Mouse (Mus musculus) E14TG2a.4 (cell line): ENCODE data around the gene Odf3b.

Experiments
- CTCF ChIP-seq: conservative IDR thresholded peaks from 2 replicates; pipeline ENCODE4 v1.5.1; 2014; ENCODE audit warnings: low read length
- POU5F1 ChIP-seq: IDR thresholded peaks from 2 replicates; pipeline ENCODE4 v1.6.1; 2014; ENCODE audit warnings: low read length, borderline replicate concordance

DNA sequence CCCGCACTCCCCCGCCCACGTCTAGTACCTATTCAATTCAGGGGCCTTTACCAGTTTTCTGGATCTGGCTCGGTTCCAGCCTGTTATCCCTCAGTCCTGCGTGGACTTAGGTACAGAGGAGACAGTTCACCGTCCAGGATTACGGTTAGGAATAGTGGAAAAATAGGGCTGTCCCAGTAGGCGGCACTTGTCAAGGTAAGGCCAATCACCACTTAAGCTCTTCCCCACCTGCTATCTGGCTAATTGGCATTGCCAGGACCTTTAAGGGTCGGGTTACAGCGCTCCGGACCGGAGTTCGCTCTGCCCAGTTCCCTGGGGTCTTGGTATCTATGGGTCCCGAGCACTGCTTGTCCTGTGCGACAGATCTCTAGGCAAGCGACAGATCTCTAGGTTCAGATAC is 2.1 kb downstream of the Odf3b start, which contains the start of gene Tymp:
- no peak for TF ChIP-seq CTCF
- no peak for TF ChIP-seq POU5F1
